Mouse (Mus musculus) kidney, postnatal 36 days (tissue): Measurements from ENCODE around the gene Zmiz1.
A peak's percentile ranks its signal among the peaks of the same experiment; 100 is the strongest.

Experiments used
- DNase-seq, 2 experiments: peaks; one replicate each; pipeline ENCODE4 v3.0.0; 2021 to 2022; ENCODE audit warnings: mixed read lengths in 2 of 2

The Zmiz1 gene

GRCm38 (mm10) chr14:25564577-25564976, 105.6 kb downstream of the Zmiz1 start:
- no peak for DNase-seq

GRCm38 (mm10) chr14:25565344-25566088, 106.5 kb downstream of the Zmiz1 start:
- peak; percentile 91 to 95 for DNase-seq

- DNase-seq, result peak; percentile 82 to 91
Observed at GRCm38 (mm10) chr14:25567245-25567644, 108.3 kb downstream of the Zmiz1 start.

DNA sequence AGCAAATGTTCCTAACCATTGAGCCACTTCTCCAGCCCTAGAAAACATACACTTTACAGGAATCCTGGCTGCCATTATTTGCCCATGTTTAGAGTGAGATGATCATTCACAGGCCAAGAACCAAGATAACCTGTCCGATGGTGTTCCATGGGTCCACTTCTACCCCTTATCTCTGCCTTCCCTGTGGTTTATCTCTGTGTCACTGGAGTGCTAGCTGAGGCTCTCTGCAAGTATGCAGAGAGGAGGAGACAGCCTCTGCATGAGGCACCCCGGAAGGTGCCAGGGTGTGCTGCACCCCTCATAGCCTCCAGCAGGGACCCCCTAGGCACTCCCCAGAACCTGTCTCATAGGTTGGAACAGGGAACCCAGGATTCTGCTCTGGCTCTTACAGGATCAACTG, 108.9 kb downstream of the Zmiz1 start:
- DNase-seq, result no peak

- DNase-seq, result no peak
Observed at GRCm38 (mm10) chr14:25574047-25574870, 115.3 kb downstream of the Zmiz1 start.

DNA sequence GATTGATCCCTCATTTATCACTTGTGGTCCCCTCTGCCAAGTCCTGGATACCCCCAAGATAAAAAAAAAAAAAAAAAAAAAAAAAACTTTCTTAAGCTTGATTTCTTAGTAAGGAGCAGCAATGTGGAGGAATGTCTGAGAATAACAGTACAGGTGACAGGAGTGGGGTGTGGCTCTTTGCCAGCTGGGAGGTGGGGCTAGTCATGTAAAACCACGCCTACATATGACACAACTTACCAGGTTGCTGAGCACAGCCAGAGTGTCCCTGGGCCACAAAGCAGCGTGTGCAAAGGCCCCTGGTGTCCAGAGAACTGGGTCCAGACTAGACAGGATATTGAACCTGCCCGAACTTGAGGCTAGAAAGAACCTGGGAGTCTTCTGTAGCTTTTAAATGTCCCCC, 117.7 kb downstream of the Zmiz1 start:
- peak in 1 of 2 experiments; percentile 41 for DNase-seq

- DNase-seq, result peak; percentile 25 to 38
Observed at GRCm38 (mm10) chr14:25577431-25577830, 118.4 kb downstream of the Zmiz1 start.

DNA sequence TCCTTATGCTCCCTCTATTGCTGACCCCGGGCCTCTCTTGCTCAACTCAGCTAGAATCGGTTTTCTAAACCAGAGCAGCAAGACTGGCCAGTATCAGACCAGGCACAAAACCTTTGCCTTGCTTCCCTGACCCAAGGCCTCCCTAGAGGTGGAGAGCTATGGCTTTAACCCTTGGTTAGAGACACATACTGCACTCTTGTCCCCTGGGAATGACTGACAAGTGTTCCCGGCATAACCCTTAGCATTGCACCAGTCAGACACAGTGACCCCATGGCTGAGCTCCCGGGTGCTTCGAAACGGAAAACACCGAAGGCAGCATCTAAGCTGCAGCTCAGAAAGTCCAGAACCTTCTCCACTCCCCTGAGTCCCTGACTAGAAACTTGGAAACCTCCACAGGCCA, 120.6 kb downstream of the Zmiz1 start:
- no peak for DNase-seq

DNA sequence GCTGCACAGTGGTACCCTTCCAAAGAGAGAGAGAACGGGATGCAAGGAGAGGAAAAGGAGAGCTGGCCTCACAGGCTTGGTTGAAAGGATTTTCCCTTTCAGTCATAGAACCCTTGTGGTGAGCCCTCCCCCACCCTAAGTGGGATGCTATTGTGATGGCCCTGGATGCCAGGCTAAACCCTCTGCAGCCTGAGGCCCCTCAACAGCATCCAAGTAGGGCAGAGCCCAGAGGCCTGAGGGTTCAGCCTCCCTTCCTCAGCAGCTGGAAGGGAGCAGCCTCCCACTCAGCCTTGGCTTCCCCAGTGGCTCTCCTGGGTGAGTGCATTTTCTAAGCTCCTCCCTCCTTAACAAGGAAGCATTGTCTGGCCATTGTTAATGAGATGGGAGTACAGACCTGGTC, 121.4 kb downstream of the Zmiz1 start:
- no peak for DNase-seq

- no peak for DNase-seq
Observed at GRCm38 (mm10) chr14:25582603-25583002, 123.6 kb downstream of the Zmiz1 start.

GRCm38 (mm10) chr14:25583899-25584298, 124.9 kb downstream of the Zmiz1 start:
- no peak for DNase-seq

GRCm38 (mm10) chr14:25585545-25586301, 126.7 kb downstream of the Zmiz1 start:
- no peak for DNase-seq

DNA sequence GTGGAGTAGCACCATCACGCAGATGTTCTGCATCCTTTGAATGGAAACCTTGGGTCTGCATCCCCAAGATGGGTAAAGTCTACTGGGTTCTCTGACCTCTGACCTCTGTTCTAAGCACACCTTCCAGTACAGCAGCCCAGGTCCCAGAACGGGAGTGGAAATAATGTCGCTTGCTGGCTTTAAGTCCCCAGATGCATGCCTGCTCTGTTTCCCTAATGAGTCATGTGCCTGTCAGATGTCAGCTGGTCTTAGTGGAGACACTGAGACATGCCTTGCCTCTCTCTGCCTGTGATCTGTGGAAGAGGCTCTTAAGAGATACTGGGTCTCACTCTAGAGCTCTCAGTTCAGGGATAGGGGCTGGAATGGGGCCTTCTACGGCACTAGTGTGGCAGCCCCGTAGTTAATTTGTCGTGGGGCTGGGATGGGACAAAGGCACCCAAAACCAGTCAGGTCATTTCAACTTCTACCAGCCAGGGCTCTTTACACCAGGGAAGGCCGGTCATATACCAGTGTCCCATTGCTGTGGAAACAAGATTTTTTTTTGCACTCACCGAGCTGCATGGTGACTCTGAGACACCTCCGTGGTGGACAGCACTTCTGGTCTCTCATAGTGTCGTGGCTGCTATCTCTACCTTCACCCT, 128.0 kb downstream of the Zmiz1 start:
- no peak for DNase-seq

DNA sequence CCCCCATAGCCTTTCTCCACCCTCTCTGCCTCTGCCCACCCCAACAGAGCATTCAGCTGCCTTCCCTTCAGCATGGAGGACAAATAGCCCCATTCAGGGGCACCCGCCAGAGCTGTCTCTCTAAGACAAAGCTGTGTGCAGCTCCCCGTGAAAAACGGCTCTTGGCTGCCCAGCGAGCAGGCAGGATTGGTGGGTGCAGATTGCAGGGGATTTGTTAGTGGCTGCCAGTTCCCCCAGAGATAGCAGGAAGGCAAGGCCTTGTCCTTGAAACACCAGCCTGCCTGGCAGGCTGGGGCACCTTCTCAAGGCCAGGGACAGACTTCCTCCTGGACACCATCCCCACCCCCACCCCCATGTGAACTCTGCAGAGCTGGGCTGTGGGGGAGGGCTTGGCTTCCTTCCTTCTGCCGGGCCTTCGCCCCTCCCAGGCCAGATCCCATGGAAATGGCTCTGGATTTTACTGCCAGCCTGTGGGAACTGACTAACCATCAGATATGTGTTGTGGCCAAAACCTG, 128.6 kb downstream of the Zmiz1 start:
- peak; percentile 76 to 79 for DNase-seq

- no peak for DNase-seq
Observed at GRCm38 (mm10) chr14:25588156-25588555, 129.2 kb downstream of the Zmiz1 start.

DNA sequence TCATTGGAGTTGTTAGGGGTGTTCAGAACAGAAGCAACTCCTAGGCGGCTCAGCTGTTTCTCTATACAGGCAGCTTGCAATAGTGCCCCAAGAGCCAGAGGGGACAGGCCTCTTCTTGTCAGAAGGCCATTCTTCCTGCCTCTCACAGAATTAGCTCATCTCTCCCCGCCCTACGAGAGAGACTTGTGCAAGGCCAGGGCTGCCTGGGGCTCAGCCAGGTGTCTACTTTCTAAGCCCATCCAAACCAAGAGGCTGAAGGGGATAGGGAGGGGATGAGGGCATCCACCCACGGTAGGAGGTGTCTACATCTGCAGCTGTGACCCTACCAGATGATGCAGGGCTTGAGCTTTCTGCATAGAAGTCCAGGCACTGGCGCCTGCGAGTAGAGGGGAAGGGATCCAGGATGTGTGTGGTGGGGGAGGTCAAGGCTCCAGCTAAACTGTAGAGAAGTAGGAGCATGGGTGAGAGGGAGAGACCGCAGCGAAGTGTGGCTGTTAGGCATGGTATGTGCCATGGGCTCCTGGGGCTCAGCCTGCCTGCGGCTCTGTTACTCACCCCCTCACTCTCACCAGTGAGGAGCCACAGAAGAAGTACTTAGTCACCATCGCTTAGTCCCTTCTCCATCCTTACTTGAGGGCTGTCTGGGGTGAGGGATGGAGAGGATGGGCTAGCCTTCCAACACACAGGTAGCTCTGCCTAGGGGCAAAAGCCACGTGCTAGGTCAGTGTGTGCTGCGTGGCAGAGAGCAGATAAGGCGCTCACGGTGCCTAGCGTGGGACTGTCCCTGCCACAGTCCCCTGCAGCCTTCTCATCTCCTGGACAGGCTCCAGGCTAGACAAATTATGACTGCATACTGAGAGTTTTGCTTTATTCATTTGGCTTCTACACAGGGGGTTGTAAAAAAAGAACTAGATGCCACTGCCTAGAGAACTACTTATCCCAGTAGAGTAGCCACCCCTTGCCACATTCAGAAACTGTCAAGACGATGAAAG, 130.3 kb downstream of the Zmiz1 start:
- DNase-seq, result no peak

- DNase-seq, result no peak
Observed at GRCm38 (mm10) chr14:25591000-25591399, 132.0 kb downstream of the Zmiz1 start.

- DNase-seq, result no peak
Observed at GRCm38 (mm10) chr14:25591426-25591825, 132.4 kb downstream of the Zmiz1 start.

- no peak for DNase-seq
Observed at GRCm38 (mm10) chr14:25592522-25592921, 133.5 kb downstream of the Zmiz1 start.

DNA sequence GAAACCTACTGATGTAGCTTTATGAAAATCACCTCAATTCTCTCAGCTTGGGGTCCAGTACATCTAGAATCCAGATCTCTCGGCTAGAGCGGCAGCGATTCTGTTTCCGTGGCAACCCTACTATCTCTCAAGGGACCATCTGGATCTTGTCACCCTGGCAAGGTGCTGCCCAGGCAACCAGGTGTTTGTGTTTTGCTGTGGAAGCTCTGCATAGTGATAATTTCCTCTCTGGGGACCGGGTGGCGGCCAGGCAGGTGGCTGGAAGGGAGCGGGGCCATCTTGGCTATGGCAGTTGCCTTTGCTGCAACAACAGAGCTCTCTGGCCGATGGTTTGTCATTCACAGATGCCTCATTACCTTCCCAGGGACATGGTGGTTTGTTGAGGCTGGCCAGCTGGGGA, 134.9 kb downstream of the Zmiz1 start:
- no peak for DNase-seq

- DNase-seq, result peak; percentile 69 to 80
Observed at GRCm38 (mm10) chr14:25594611-25595010, 135.6 kb downstream of the Zmiz1 start.
